Mouse (Mus musculus) right cerebral cortex, postnatal 4 days (tissue): ENCODE data around the gene BC024978.
A peak's percentile ranks its signal among the peaks of the same experiment; 100 is the strongest.
"Not testable (repeated sequence)": the region's sequence is repeated elsewhere in the genome, so short reads cannot be mapped to it uniquely, and the experiment has no call there.

Experiments
- DNase-seq: peaks from one replicate; pipeline ENCODE4 v3.0.0-alpha.2; 2022

The BC024978 gene

DNA sequence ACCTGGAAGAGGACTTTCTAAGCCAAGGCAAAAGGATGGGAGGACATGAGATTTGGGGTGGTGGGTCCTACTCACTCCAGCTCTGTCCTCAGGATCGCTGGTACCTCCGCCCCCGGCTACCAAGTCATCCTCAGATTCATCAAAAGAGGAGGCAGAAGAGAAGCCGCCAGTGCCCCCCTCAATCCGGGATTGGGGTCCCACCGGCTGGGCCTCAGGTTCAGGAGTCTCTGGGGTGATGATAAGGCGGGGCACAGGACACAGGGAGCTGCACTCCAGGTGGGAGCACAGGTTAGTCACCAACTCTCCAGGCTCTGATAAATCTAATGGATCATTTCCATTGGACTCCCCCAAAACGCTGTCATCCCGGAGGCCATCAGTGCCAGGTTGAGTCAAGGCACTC, 31.7 kb downstream of the BC024978 start:
- no peak for DNase-seq

DNA sequence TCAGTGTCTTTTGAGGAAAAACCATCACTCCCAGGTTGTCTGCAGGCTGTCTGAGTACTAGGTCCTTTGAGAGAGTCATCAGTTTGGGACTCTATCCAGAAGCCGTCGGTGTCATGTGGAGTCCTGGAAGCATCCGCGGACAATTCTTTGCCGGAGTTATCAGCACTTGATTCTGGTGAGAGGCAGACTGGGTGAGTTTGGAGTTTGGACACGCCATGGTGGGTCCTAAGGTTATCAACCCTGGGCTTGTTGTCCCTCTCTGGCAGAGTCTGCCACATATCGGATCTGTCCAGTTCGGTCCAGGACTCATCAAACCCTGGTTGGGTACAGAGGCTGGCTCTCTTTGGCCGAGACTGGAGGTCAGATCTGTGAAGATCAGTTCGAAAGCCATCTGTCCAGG, 32.1 kb downstream of the BC024978 start:
- DNase-seq = no peak

DNA sequence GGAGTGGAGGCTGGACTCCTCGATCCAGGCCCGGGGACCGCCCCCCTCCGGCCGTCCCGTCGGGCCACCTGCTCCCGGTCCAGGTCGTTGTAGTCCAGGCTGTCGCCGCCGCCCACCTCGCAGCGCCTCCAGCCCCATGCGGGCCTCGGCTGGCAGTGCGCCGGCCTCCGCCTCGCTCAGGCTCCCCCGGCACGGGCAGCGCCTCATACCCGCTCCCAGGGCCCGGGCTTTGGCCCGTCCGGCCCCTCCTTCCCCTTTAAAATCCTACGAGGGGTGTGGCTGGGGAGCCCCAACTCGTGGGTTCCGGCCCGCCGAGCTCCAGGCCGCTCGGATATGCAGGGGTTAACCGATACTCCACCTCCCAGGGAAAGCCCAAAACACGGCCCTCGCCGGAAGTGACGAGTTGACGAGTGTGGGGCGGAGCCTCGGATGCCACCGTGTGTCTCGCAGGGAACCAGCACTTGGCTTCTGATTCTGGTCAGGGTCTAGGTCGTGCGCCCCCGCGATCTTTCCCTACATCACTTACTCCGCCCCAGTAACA, 32.8 kb downstream of the BC024978 start, which contains the start of gene Itpkc:
Itpkc (minus strand) TSS at position 381 of the 541 bp plus-strand sequence.
- peak; percentile 84 for DNase-seq

- no peak for DNase-seq
Measured at GRCm38 (mm10) chr7:27228865-27229264, 33.3 kb downstream of the BC024978 start.

DNA sequence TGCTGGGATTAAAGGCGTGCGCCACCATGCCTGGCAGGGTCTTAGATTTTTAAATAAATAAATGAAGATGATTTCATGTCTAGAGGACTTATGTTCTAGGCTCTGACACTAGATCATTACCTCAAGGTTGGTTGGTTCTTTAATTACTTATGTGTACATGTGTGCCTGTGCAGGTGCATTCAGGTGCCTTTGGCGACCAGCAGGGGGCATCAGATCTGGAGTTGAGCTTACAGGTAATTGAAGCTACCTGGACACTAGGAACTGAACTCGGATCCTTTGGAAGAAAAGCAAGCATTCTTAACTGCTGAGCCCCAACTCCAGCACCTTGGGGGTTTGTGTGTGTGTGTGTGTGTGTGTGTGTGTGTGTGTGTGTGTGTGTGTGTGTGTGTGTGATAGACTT, 35.2 kb downstream of the BC024978 start:
- DNase-seq = no peak

DNA sequence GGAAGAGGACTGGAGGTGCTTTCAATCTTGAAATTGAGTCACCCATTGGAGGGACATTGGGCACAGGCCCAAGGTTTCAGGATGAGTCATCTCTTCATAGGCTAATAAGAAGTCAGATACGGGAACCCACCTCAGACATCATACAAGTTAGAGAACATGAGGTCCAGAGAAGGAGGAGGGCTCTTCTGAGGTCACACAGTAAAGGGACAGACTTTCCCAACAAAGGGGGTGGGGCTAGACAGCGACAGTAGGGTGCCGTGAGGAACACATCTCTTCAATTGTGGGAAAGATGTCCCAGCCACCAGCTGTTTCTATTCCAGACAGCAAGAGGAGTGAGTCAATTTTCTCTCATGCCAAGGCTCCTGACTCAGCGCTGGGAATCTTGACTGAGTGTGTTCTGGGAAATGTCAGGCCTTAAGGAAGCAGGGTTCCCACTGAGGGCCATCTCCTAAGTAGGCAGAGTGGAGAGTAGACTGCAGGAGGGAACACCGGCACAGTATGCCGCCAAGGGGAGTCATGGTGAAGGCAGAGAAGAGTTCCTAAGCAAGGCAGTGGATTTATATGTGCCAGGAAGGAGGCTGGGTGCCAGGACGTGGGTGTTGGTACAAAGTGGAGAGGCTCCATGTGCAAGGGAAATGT, 36.2 kb downstream of the BC024978 start:
- peak; percentile 38 for DNase-seq

- DNase-seq = peak; percentile 85
Measured at GRCm38 (mm10) chr7:27232781-27233281, 37.2 kb downstream of the BC024978 start, which contains the start of gene Coq8b. Coq8b (plus strand) TSS chr7:27233023.

GRCm38 (mm10) chr7:27233300-27233699, 37.7 kb downstream of the BC024978 start:
- DNase-seq = no peak

DNA sequence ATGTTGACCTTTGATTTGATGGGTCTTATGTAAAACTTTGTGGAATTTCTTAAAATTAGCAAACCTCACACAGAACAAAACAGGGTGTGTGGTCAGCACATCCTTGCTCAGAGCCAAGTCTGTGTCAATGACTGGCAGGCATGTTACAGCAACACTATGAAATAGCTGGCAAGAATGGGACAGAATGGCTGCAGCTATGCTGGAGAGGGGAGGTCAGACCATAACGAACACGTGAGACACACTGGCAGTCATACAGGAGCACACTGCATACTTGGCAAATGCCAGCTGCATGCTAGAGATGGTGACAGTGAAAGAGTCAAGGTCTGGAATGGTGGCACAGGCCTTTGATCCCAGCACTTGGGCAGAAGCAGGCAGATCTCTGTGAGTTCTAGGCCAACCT, 40.1 kb downstream of the BC024978 start:
- DNase-seq = no peak

GRCm38 (mm10) chr7:27237527-27237926, 41.9 kb downstream of the BC024978 start:
- no peak for DNase-seq

GRCm38 (mm10) chr7:27238568-27238967, 43.0 kb downstream of the BC024978 start:
- DNase-seq = no peak

DNA sequence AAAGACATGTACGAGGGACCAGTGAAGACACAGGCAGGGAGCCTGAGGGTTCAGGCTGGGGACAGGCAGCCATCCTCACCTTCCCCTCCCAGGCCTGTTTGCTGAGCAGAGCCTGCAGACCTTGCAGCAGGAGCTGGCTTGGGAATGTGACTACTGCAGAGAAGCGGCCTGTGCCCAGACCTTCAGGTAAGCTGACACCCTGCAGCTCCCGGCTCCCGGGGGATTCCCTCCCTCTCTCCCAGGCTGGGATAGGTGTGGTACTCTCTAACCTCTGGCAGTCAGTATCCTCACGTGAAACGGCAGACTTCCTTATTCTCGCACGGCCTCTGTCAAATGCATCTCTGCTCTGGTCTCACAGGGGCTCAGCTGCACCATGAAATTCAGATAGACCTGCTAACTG, 47.6 kb downstream of the BC024978 start:
- DNase-seq = no peak

DNA sequence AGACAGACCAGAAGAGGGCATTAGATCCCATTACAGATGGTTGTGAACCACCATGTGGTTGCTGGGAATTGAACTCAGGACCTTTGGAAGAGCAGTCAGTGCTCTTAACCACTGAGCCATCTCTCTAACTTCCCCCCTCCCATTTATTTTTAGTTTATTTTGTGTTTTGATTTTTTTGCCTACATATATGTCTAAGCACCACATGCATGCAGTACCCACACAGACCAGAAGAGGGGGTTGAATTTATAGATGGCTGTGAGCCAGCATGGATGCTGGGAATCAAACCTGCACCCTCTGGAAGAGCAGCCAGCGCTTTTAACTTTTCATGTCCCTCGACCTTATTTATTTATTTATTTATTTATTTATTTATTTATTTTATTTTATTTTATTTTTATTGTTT, 48.5 kb downstream of the BC024978 start:
- not testable (repeated sequence) for DNase-seq

GRCm38 (mm10) chr7:27249146-27249545, 53.6 kb downstream of the BC024978 start:
- DNase-seq = no peak

DNA sequence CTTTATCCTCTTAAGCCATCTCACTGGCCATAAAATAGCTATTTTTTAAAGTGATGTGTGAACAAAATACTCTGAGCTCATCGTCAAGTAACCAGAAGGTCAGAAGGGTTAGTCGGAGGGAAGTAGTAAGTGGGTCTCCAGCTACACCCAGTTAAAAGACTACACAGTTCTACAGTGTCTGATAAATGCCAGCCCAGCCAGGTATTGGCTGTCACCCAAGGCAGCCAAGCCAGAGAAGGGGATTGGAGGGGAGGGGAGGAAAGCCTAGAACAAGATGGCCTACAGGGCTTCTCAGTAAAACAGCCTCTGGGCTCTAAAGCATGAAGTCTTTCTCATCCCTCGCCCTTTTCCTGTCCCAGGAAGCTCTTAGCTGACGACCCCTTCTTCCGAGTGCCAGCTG, 54.3 kb downstream of the BC024978 start:
- DNase-seq = no peak

DNA sequence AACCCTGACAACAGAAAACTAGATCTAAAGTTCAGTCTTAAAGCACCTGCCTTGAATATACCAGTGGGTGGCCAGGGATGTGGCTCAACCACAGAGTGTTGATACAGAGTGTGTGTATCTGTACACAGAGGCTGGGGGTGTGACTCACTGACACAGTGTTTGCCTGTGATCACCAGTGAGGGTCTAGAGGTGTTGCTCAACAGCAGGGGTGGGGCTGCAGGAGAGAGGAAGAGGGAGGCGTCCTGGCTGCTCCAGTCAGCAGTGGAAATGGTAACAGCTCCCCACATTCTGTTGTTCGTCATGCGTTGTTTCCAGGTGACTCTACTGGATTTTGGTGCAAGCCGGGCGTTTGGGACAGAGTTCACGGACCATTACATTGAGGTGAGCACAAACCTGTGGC, 56.4 kb downstream of the BC024978 start:
- DNase-seq = no peak

DNA sequence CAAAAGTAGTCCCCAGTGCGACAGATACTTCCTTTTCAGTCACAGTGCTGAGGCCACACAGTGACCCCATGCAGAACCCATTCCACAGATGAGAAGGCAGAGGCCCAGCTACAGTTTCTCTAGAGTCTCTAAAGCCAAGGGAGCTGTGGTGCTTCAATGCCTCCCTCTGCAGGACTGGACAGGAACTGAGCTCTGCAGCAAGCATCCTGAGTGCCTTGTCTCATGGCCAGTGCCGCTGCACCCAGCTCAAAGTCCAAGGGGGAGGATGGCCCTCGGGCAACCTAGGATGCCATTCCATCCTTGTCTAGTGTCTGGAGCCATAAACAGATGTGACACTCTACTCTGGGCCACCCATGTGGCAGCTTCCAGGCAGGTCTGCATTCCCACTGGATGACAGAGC, 60.1 kb downstream of the BC024978 start:
- DNase-seq = no peak

DNA sequence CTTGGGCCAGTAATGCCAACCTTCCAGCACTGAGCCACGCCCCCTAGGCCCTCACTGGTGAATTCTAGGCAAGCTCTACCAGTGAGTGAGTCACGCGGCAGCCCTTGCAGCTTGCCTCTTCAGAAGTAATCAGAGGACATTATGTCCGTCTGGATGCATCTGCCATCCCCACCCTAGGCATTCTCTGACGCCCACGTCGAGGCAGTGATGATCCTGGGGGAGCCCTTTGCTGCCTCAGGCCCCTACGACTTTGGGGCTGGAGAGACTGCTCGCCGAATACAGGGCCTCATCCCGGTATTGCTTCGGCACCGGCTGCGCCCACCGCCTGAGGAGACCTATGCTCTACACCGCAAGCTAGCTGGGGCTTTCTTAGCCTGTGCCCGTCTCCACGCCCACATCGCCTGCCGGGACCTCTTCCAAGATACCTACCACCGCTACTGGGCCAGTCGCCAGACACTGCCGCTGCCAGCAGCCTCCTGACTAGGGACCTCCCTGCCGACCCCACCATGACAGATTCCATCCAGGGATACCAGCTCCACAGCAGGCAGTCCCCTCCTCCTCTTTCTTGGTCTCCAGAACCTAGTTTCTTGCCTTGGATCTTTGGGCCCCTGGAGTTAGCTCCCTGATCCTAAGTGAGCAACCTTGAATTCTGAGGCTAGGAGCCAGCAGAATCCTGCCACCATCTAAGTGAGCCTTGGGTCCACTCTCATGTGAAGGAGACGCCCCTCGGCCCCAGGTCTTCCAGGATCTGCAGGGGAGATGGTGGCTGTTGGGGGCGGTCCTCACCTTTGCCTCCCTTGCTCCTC, 61.7 kb downstream of the BC024978 start:
- peak; percentile 70 for DNase-seq

- DNase-seq = no peak
Measured at GRCm38 (mm10) chr7:27257852-27258204, 62.2 kb downstream of the BC024978 start.

GRCm38 (mm10) chr7:27258205-27258899, 62.8 kb downstream of the BC024978 start, which contains the start of gene Numbl:
Numbl (plus strand) TSS chr7:27258433.
- peak; percentile 99 for DNase-seq

DNA sequence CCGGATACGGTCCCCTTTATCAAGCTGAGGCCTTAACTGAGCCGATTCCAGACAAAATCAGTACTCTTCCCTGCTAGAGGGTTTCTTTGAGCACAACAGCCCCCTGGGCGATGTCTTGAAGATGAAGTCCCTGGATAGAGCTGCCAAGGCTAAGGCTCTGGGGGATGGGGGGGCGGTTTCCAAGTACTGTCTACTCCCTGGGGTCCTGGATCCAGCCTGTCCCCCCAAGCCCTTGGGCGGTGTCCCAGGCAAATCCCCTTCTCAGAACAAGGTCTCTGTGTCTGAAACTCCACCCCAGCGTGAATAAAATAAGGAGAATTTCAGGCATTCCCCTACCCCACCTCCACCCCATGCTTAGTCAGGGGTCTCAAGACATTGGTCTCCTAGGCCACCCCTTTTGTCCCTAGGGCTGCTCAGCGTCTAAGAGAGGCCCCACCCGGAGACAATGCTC, 63.7 kb downstream of the BC024978 start:
- peak; percentile 50 for DNase-seq

GRCm38 (mm10) chr7:27259771-27260170, 64.2 kb downstream of the BC024978 start:
- DNase-seq = no peak
